Mouse (Mus musculus) heart, adult 2 months (tissue): ENCODE measurements around the gene Rsl1d1. TPM values are rescaled to one million over a fixed set of nuclear protein-coding genes. Genes with fewer than 3 reads are reported as not detected.
"Not testable (repeated sequence)": the region's sequence is repeated elsewhere in the genome, so short reads cannot be mapped to it uniquely, and the experiment has no call there.

Experiments used
- DNase-seq, 2 experiments: peaks; one replicate each; pipeline ENCODE4 v3.0.0; 2021
- H3K27ac ChIP-seq: fragments of 200-600 bp; 2 replicates; pipeline ENCODE4 v1.8.1; 2022
- H3K27me3 ChIP-seq: fragments of 200-500 bp; 2 replicates; pipeline ENCODE4 v1.6.1; 2012; ENCODE audit warnings: mild to moderate bottlenecking, low read length, inconsistent platforms, mixed read lengths; ENCODE audit not compliant: control insufficient read depth, insufficient read depth
- H3K36me3 ChIP-seq: fragments of 200-500 bp; 2 replicates; pipeline ENCODE4 v1.6.1; 2012; ENCODE audit warnings: low read length, inconsistent platforms; ENCODE audit not compliant: control insufficient read depth, insufficient read depth
- H3K4me1 ChIP-seq: fragments of 200-500 bp; 2 replicates; pipeline ENCODE4 v1.6.1; 2011; ENCODE audit warnings: low read length; ENCODE audit not compliant: control insufficient read depth, insufficient read depth
- H3K4me3 ChIP-seq: fragments of 200-600 bp; 2 replicates; pipeline ENCODE4 v1.8.1; 2022
- H3K79me2 ChIP-seq: fragments of 200-500 bp; replicated peaks from 2 replicates; pipeline ENCODE4 v1.6.1; 2012; ENCODE audit warnings: mild to moderate bottlenecking, inconsistent platforms, low read length, moderate library complexity, mixed read lengths; ENCODE audit not compliant: control insufficient read depth, insufficient read depth
- H3K9ac ChIP-seq: fragments of 200-500 bp; 2 replicates; pipeline ENCODE4 v1.6.1; 2012; ENCODE audit warnings: low read depth, mild to moderate bottlenecking, control low read depth, inconsistent platforms, low read length, mixed read lengths
- CTCF ChIP-seq: fragments of 200-600 bp; IDR thresholded peaks from 2 replicates; pipeline ENCODE4 v1.8.1; 2022; ENCODE audit warnings: antibody characterized with exemption, mild to moderate bottlenecking, moderate library complexity
- EP300 ChIP-seq: fragments of 200-500 bp; IDR thresholded peaks from 2 replicates; pipeline ENCODE4 v1.6.1; 2011; ENCODE audit warnings: low read depth, low read length, control low read depth; ENCODE audit not compliant: insufficient read depth
- POLR2A ChIP-seq: fragments of 200-500 bp; IDR thresholded peaks from 2 replicates; pipeline ENCODE4 v1.6.1; 2011; ENCODE audit warnings: mild to moderate bottlenecking, low read depth, low read length, control low read depth; ENCODE audit not compliant: insufficient read depth
- WGBS: fragments of 180-500 bp; shearing (Covaris S2); methylation state at CpG from one replicate; pipeline ENCODE4 v1.1.7; 2018; 5-methylcytosine and 5-hydroxymethylcytosine counted together
- intact Hi-C: fragments of 180-260 bp; cut with DNase I; formaldehyde crosslinking; loops from one replicate; pipeline ENCODE4 v1.15.1; 2025
- microRNA-seq, 2 experiments: library from miRNA; unstranded; fragments of <30 nt; microRNA quantifications; one replicate each; pipeline ENCODE4 v1.2.0; 2021
- polyA plus RNA-seq: library from polyadenylated mRNA; depleted of rRNA; stranded (reverse); fragments of >200 nt; gene quantifications from 2 replicates; pipeline ENCODE4 v1.2.3, GENCODE M21; 2012; rRNA removed
- total RNA-seq, 2 experiments: library from RNA; stranded (reverse); gene quantifications; 2 replicates each; pipeline ENCODE4 v1.2.3; 2021

The Rsl1d1 gene
- total and polyA plus RNA-seq, 3 experiments = 9.4 to 52.8 (median 51.6) TPM

- H3K9ac ChIP-seq = no peak overlapping the region
- no peaks in the 10 kb centered on the region for H3K4me1 ChIP-seq
- no peaks in the 10 kb centered on the region for H3K27me3 ChIP-seq
- DNase-seq = no peak
- peaks cover 6% of the 10 kb centered on the region for H3K36me3 ChIP-seq
- TF ChIP-seq POLR2A (no peak), CTCF (peak; percentile 51), EP300 (no peak)
- H3K27ac ChIP-seq = no peak overlapping the region
- H3K4me3 ChIP-seq = no peak overlapping the region
- intact Hi-C loops = no loop called here
- H3K79me2 ChIP-seq = no peaks in the 10 kb centered on the region
Observed at GRCm38 (mm10) chr16:11154500-11154899, 48.6 kb downstream of the Rsl1d1 start.

GRCm38 (mm10) chr16:11143706-11144483 is 59.2 kb downstream of the Rsl1d1 start:
- intact Hi-C loops, H3K4me1 ChIP-seq, H3K79me2 ChIP-seq, H3K27me3 ChIP-seq, H3K27ac ChIP-seq, H3K9ac ChIP-seq, H3K4me3 ChIP-seq, H3K36me3 ChIP-seq: not testable (repeated sequence)
- DNase-seq = peak; percentile 100
- WGBS = 21% methylated on average over 56 of the region's 56 CpGs

Small RNAs within 50 kb of the gene (microRNA-seq; reads per million reads assigned to microRNA genes)
- 14.0 to 15.1 reads per million in 2 experiments for gene Gm23935

Other genes with a start within 250 kb of the Rsl1d1 start
- gene Snn, start 142.4 kb downstream of the Rsl1d1 start, total RNA-seq = 10 to 100 TPM; 22.6 to 32.3 TPM
- gene Snn, start 142.4 kb downstream of the Rsl1d1 start, polyA plus RNA-seq = 23.9 and 32.2 TPM in 2 replicates
- 10 to 100 TPM; 19.6 to 25.0 TPM for gene Litaf, start 137.2 kb downstream of the Rsl1d1 start, total RNA-seq
- gene Litaf, start 137.2 kb downstream of the Rsl1d1 start, polyA plus RNA-seq = 38.1 and 47.3 TPM in 2 replicates
- 10 to 100 TPM; 13.0 to 14.8 TPM for gene Txndc11, start 68.7 kb downstream of the Rsl1d1 start, total RNA-seq
- 11.2 and 17.8 TPM in 2 replicates for gene Txndc11, start 68.7 kb downstream of the Rsl1d1 start, polyA plus RNA-seq
- gene Zc3h7a, start 26.9 kb downstream of the Rsl1d1 start, total RNA-seq = 10 to 100 TPM; 24.2 to 24.3 TPM
- 27.5 and 47.0 TPM in 2 replicates for gene Zc3h7a, start 26.9 kb downstream of the Rsl1d1 start, polyA plus RNA-seq
- gene Gspt1, start 51.0 kb upstream of the Rsl1d1 start, total RNA-seq = 10 to 100 TPM; 59.3 to 62.0 TPM
- 15.6 and 32.9 TPM in 2 replicates for gene Gspt1, start 51.0 kb upstream of the Rsl1d1 start, polyA plus RNA-seq
- gene Tnfrsf17, start 110.5 kb upstream of the Rsl1d1 start, total RNA-seq = not detected
- 0.23 and 0.41 TPM in 2 replicates for gene Tnfrsf17, start 110.5 kb upstream of the Rsl1d1 start, polyA plus RNA-seq
- 1 to 10 TPM; 8.9 to 9.9 TPM for gene Snx29, start 119.6 kb upstream of the Rsl1d1 start, total RNA-seq
- 2.6 and 4.6 TPM in 2 replicates for gene Snx29, start 119.6 kb upstream of the Rsl1d1 start, polyA plus RNA-seq